Mouse (Mus musculus): ENCODE data around the gene Pnpla7. TPM values are rescaled to one million over a fixed set of nuclear protein-coding genes. Genes with fewer than 3 reads are reported as not detected.

Gene Pnpla7
- total RNA-seq, 2 experiments from 2014 or later: 10.6 to 13.4 TPM

Small RNA genes within 50 kb of the gene (microRNA-seq; reads per million reads assigned to microRNA genes)
- gene Gm22875 (0 reads per million in 2 experiments), gene Gm24328 (0 reads per million in 2 experiments), gene Mir7664 (0 reads per million in 2 experiments)

Other genes starting within 250 kb of the Pnpla7 start
- 100 to 1,000 TPM; 108 to 125 TPM for gene Cacna1b, start 212.9 kb upstream of the Pnpla7 start, total RNA-seq (2021)
- 10 to 100 TPM; 55.0 to 61.9 TPM for gene Ehmt1, start 56.4 kb upstream of the Pnpla7 start, total RNA-seq (2021)
- 10 to 100 TPM; 15.2 to 19.0 TPM for gene Arrdc1, start 40.8 kb upstream of the Pnpla7 start, total RNA-seq (2021)
- gene Zmynd19, start 26.2 kb upstream of the Pnpla7 start, total RNA-seq (2021): 10 to 100 TPM; 38.0 to 40.9 TPM
- 10 to 100 TPM; 27.7 to 30.9 TPM for gene Dph7, start 13.6 kb upstream of the Pnpla7 start, total RNA-seq (2021)
- gene Mrpl41, start 935 bp upstream of the Pnpla7 start, total RNA-seq (2021): 10 to 100 TPM; 85.4 to 96.4 TPM
- gene Nsmf, start 78.3 kb downstream of the Pnpla7 start, total RNA-seq (2021): 100 to 1,000 TPM; 565 to 580 TPM
- gene Entpd8, start 104.3 kb downstream of the Pnpla7 start, total RNA-seq (2021): not detected
- not detected for gene Noxa1, start 119.1 kb downstream of the Pnpla7 start, total RNA-seq (2021)
- gene Nrarp, start 204.7 kb downstream of the Pnpla7 start, total RNA-seq (2021): 10 to 100 TPM; 38.6 to 44.9 TPM
- 1 to 10 TPM; 1.7 to 2.6 TPM for gene Tor4a, start 220.9 kb downstream of the Pnpla7 start, total RNA-seq (2021)
- 10 to 100 TPM; 49.9 to 52.1 TPM for gene Nelfb, start 235.5 kb downstream of the Pnpla7 start, total RNA-seq (2021)
- gene Stpg3, start 238.6 kb downstream of the Pnpla7 start, total RNA-seq (2021): under 1 TPM; 0.27 to 0.44 TPM
- gene Fam166a, start 242.7 kb downstream of the Pnpla7 start, total RNA-seq (2021): not detected
- gene Tubb4b, start 248.7 kb downstream of the Pnpla7 start, total RNA-seq (2021): 100 to 1,000 TPM; 478 to 505 TPM